Mouse (Mus musculus) thymus, adult 2 months (tissue): Measurements from ENCODE around the gene Tgfbrap1.

Experiments used
- CTCF ChIP-seq: fragments of 200-500 bp; IDR thresholded peaks from 2 replicates; pipeline ENCODE4 v1.5.1; 2012; ENCODE audit warnings: mild to moderate bottlenecking, control low read depth, low read length, moderate library complexity, borderline replicate concordance; ENCODE audit not compliant: control insufficient read depth, poor library complexity, insufficient read depth; ENCODE audit errors: extremely low read depth
- POLR2A ChIP-seq: fragments of 200-500 bp; IDR thresholded peaks from 2 replicates; pipeline ENCODE4 v1.6.1; 2012; ENCODE audit warnings: mild to moderate bottlenecking, low read length, control low read depth, moderate library complexity; ENCODE audit not compliant: control insufficient read depth, poor library complexity, insufficient read depth; ENCODE audit errors: extremely low read depth

- TF ChIP-seq CTCF (no peak), POLR2A (no peak)
These were observed 30.9 kb downstream of the Tgfbrap1 start for GRCm38 (mm10) chr1:43067551-43067950.
